Mouse (Mus musculus): ENCODE measurements around the gene Il4i1.

The Il4i1 gene

DNA sequence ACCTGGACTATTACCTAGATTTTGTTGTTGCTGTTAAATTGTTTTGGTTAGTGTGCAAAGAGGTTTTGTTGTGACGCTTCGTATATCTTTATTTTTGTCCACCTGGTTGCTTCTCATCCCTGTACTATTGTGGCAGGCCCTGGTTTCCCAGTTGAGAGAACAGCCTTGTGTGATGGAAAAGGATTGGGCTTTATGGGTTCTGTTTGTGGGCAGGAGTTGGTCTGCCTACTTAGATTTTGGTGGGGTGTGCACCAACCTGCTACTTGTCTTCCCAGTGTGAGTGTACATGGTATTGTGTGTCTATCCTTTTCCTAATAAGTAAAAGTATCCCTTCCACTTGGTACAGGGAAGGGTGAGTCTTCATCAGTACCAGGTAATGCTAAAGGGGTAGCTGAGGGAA is 3.2 kb downstream of the Il4i1 start:
- no peak for DNase-seq

GRCm38 (mm10) chr7:44819863-44820262 is 3.7 kb downstream of the Il4i1 start:
- DNase-seq, result no peak

- DNase-seq, result no peak
Measured at GRCm38 (mm10) chr7:44820525-44820924, 4.3 kb downstream of the Il4i1 start.

GRCm38 (mm10) chr7:44821666-44822448 is 5.7 kb downstream of the Il4i1 start:
- DNase-seq, result peak in 1 of 2 experiments; percentile 2

GRCm38 (mm10) chr7:44823409-44823808 is 7.2 kb downstream of the Il4i1 start:
- no peak for DNase-seq

DNA sequence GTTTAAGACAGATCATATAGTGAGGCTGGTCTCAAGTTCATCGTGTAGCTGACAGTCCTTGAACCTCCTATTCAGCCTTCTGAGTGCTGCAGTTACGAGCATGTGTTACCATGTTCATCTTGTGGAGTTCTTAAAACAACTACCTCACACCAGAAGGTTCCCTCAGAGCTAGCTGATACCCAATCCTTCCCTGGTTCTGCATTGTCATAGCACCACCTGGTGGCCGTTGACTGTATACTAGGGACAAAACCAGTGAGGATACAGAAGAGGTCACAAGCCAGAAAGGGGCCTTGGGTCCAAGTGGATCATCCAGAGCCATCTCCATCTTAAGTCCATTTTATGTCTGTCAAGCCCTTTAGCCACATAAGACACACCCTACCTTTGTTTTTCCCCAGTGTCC is 8.7 kb downstream of the Il4i1 start:
- DNase-seq, result peak; percentile 92 to 94

DNA sequence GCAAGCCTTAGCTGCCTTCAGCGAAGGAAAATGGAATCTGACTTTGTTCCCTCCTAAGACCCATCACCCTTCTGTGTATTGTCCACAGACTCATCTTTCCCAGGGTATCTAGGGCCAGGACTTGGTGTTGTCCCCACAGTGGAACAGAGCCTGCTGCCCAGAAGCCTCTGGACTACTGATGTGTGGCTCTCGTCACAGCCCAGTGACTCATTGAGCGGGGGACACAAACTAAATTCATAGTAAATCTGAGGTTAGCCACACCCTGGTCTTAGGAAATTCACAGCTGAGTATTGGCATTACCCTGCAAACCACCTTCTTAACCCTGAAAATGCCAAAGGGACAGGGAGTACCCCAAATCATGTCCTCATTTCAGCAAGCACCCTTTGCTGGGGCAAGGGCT is 10.6 kb downstream of the Il4i1 start:
- DNase-seq, result no peak

- DNase-seq, result no peak
Measured at GRCm38 (mm10) chr7:44828706-44829105, 12.5 kb downstream of the Il4i1 start.

- no peak for DNase-seq
Measured at GRCm38 (mm10) chr7:44832763-44833162, 16.6 kb downstream of the Il4i1 start.

GRCm38 (mm10) chr7:44835373-44836015 is 19.3 kb downstream of the Il4i1 start:
- DNase-seq, result no peak

- DNase-seq, result no peak
Measured at GRCm38 (mm10) chr7:44836016-44836404, 19.8 kb downstream of the Il4i1 start.

DNA sequence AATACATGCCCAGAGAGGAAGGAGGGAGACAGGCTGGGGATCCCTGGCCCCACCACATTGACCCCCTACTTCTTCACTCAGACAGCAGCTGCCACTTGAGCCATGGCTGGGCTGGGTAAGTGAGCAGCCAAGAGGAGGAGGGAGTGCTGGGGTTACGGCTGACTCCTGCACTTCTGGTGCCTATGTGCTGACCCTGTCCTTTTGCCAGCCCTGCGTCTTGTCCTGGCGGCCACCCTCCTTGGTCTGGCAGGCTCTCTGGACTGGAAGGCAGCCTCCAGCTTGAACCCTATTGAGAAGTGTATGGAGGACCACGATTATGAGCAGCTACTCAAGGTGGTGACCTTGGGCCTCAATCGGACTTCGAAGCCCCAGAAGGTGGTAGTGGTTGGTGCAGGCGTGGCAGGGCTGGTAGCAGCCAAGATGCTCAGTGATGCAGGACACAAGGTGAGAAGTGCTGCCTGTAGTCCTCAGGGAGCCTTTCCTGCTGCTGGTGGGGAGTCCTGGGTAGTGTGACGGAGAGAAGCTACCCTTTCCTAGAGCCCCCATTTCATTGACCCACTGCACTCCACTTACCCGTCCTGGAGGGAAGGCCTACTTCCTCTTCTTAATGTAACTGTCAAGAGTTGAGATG is 20.4 kb downstream of the Il4i1 start:
- DNase-seq, result no peak

DNA sequence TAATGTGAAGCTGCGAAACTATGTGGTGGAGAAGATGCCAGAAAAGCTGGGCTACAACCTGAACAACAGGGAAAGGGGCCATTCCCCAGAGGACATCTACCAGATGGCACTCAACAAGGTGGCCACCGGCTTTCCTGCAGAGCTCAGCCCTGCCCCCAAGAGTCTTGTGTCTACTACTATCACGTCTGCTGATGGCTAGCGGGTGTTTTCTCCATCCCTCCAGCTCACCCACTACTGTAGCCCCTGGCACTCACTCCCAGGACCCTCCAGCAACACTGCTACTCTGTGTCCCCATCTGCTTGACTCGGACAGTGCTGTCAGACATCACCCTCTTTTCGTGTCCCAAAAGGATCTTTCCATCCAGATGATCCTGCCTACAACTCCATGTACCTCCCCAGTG is 21.9 kb downstream of the Il4i1 start:
- DNase-seq, result no peak

DNA sequence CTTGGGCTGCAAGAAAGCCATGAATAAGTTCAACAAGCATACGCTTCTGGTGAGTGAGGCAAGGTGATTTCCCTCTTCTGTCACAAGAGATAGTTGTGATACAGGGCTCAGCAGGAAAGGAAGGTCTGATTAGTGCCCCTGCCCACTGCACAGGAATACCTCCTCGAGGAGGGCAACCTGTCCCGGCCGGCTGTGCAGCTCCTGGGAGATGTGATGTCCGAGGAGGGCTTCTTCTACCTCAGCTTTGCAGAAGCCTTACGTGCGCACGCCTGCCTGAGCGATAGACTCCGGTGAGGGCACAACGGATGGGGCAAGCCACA is 22.9 kb downstream of the Il4i1 start:
- no peak for DNase-seq

GRCm38 (mm10) chr7:44839491-44840191 is 23.5 kb downstream of the Il4i1 start:
- DNase-seq, result peak; percentile 48 to 61

- no peak for DNase-seq
Measured at GRCm38 (mm10) chr7:44840426-44840825, 24.2 kb downstream of the Il4i1 start.

- DNase-seq, result no peak
Measured at GRCm38 (mm10) chr7:44841825-44842463, 25.8 kb downstream of the Il4i1 start.

DNA sequence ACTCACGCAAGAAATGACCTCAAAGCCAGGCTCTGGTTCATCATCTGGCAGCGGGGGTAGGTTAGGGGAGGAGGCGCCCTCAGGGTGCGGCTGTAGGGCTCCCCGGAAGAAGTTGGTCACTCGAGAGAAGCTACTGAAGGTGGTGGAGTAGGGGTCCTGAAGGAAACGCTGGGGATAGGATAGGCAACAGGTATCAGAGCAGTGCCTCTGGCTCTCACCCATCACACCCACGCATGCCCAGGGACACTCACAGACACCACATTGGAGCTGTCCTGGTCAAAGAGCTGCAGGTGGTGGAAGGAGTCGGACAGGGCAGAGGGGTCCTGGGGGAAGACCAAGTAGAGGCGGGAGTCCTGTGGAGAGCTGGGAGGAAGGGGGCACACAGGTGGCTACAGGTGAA is 28.8 kb downstream of the Il4i1 start:
- DNase-seq, result no peak

DNA sequence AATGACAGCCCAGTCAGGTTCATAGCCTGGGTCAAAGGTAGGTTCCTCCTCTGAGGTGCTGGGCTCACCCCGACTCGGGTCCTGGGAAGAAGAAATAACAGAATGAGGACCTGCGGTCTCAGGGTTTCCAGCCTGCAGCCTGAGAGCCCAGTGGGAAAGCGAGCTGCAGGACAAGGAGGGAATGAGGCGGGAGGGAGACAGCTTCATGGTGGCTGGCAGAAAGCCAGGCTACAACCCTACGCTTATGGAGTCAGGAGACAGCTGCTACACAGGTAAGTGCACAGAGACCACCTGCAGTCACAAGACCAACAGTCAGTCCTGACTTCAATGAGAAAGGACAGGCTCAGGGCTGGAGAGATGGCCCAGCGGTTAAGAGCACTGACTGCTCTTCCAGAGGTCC is 30.6 kb downstream of the Il4i1 start:
- DNase-seq, result no peak

- no peak for DNase-seq
Measured at GRCm38 (mm10) chr7:44847772-44848171, 31.6 kb downstream of the Il4i1 start.

- peak; percentile 99 to 100 for DNase-seq
Measured at GRCm38 (mm10) chr7:44848561-44849415, 32.6 kb downstream of the Il4i1 start, which contains the start of the genes Akt1s1 and Tbc1d17. Gene Akt1s1, plus strand, starts transcription at chr7:44848991. Gene Tbc1d17, minus strand, starts transcription at chr7:44849079.
